Mouse (Mus musculus) MEL (cell line): Measurements from ENCODE around the gene Tspan2.

Experiments
- CTCF ChIP-seq, 3 experiments: IDR thresholded peaks in 2 of 3; conservative IDR thresholded peaks in 1 of 3; 2 replicates each; pipeline ENCODE4 v1.5.1; 2011 to 2012; ENCODE audit warnings: low read length in 3 of 3, low read depth in 2 of 3, mild to moderate bottlenecking in 2 of 3, improper control_type of control experiment in 1 of 3, inconsistent platforms in 1 of 3, mixed read lengths in 1 of 3, moderate library complexity in 1 of 3; ENCODE audit not compliant: control insufficient read depth in 1 of 3, insufficient read depth in 1 of 3, poor library complexity in 1 of 3, severe bottlenecking in 1 of 3
- TAL1 ChIP-seq: IDR thresholded peaks from 2 replicates; pipeline ENCODE4 v1.6.1; 2012; ENCODE audit warnings: mild to moderate bottlenecking, inconsistent platforms, low read length, moderate library complexity, mixed read lengths
- UBTF ChIP-seq: IDR thresholded peaks from 2 replicates; pipeline ENCODE4 v1.6.1; 2012; ENCODE audit warnings: low read depth, mild to moderate bottlenecking, inconsistent platforms, low read length, improper control_type of control experiment, moderate library complexity, borderline replicate concordance; ENCODE audit not compliant: insufficient read depth

DNA sequence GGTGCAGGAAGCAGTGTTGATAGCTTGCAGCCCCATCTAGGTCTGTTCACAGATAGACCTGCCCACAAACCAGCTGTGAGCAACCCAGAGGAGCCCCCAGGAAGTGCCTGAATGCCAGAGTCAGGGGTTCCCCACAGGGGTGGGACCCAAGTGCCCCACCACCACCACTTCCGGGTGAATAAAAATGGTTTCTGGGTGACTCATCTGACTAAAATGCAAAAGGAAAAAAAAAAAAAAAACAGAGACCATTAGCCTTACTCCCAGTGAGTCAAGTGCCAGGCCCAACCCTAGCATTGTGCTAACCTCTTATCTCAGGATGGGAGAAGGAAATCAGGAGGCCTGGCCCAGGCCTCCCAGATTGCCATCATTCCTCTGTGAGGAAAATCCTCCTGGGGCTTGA is 21.5 kb downstream of the Tspan2 start:
- TF ChIP-seq UBTF (no peak), CTCF (IDR thresholded peaks at IDR 0.05 in 2 of 3, conservative IDR thresholded peaks at IDR 0.05 in 1 of 3; ENCODE audit: control insufficient read depth in 1 of 3, insufficient read depth in 1 of 3, low read depth in 2 of 3, low read length in 3 of 3, poor library complexity in 1 of 3, severe bottlenecking in 1 of 3) (no peak), TAL1 (no peak)
